Mouse (Mus musculus): Measurements from ENCODE around the gene Ing1.

DNA sequence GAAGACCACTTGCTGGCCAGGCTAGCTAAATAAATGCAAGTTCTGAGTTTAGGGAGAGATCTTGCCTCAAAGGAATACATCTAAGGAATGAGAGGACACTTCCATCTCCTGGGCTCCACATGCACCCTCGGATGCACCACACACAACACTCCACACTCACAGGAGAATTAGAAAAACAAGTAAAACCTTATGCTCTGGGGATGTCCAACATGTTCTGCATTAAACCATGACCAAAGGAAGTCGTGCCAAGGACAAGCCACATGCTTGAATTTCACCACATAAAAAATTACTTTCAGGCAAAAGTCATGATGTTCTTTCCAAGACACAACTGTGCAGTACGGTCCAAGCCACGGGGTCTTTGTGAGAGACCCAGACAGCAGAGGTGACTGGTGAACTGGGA, 36.5 kb downstream of the Ing1 start:
- TF ChIP-seq MAX (IDR thresholded peaks at IDR 0.05; ENCODE audit: low read depth) (no peak), E2F4 (IDR thresholded peaks at IDR 0.05; ENCODE audit: insufficient read depth) (no peak), POLR2A (IDR thresholded peaks at IDR 0.05; ENCODE audit: insufficient read length, low read depth) (no peak)

All from myocyte (in vitro differentiated cells).